Comparison of ENCODE assay signal across 16 mouse cellular contexts in genomic region chr11:100595533-100595932, GRCm38 (mm10). TPM values are rescaled to one million over a fixed set of nuclear protein-coding genes. Genes with fewer than 3 reads are reported as not detected.
"Had no signal": no experiment of that assay in that cellular context is flagged by ENCODE, and none has a peak within 500 bp of the region (broad histone marks: within the 10 kb centered on the region; RNA-seq: fewer than 3 reads in every experiment).

No protein-coding gene starts in this region.

- H3K27ac ChIP-seq: liver, embryonic 13.5 days; stomach, postnatal 0 days had no signal

- H3K4me1 ChIP-seq: liver, embryonic 13.5 days had no signal

- DNase-seq: kidney, adult 9 months; kidney, postnatal 14 days; kidney, postnatal 4 days; layer of hippocampus, postnatal 36 days; liver, embryonic 13.5 days; lung, adult 2 months; lung, postnatal 14 days; lung, postnatal 4 days; midbrain, embryonic 14.5 days; thymus, adult 2 months; thymus, postnatal 14 days; thymus, postnatal 4 days had no signal

- H3K9me3 ChIP-seq: liver, embryonic 13.5 days had no signal

- H3K4me3 ChIP-seq: left cerebral cortex, adult 2 months; liver, embryonic 13.5 days had no signal

- H3K4me2 ChIP-seq: liver, embryonic 13.5 days; midbrain, embryonic 11.5 days had no signal

- H3K27me3 ChIP-seq: liver, embryonic 13.5 days had no signal

- H3K9ac ChIP-seq: liver, embryonic 13.5 days had no signal

RNA-seq across cellular contexts. Expression of gene Ttc25, which starts 50.1 kb away (rescaled TPM):
- total RNA-seq: megakaryocyte-erythroid progenitor cell, adult 5-6 weeks had no signal
